Comparison of ENCODE assay signal across 8 mouse cellular contexts in the genomic region with DNA sequence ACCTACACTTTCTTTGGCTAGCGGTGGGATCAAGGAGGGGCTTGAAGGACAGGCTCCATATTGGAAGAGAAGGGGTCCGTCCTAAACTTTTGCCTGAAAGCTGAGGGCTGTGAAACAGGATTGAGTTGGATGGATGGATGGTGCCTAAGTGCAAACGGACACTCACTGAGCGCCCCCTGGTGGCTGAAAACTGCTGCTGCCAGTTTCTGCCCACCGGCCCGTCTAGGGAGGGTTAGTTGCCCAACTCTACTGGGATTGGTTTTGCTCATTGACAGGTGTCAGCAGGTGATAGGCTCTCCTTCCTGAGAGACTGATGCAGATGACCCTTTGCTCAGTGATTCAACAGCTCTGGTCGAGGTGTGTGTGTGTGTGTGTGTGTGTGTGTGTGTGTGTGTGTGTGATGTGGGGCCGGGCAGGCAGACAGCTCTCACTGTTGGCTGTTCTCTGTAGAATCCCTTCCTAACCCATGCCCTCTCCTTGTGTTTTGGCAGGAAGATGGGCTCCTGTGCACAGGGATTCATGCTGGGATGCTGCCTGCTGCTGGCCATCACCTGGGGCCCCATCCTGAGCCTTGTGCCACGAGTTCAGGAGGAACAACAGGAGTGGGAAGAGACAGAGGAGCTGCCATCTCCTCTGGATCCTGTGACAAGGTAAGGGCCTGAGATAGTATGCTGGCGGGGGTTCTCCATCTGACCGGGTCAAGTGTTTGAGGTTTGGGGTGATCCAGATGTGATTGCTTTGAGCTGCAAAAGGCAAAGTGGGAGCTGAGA. TPM values are rescaled to one million over a fixed set of nuclear protein-coding genes. Genes with fewer than 3 reads are reported as not detected.
A peak's percentile ranks its signal among the peaks of the same experiment; 100 is the strongest.
DNase-seq lines count a peak whose midpoint lies in the region; ATAC-seq and TF ChIP-seq lines count a peak whose summit lies in the region.

No protein-coding gene starts in this region.

- H3K27me3 ChIP-seq in midbrain, embryonic 10.5 days (ENCODE audit: low read depth, poor library complexity, severe bottlenecking) = peaks cover 21% of the 10 kb centered on the region
- peaks cover 14% of the 10 kb centered on the region; the same call in 1 of the 2 replicates for H3K27me3 ChIP-seq in midbrain, embryonic 13.5 days
- no peaks in the 10 kb centered on the region for H3K27me3 ChIP-seq in embryonic facial prominence, embryonic 12.5 days
- no peaks in the 10 kb centered on the region for H3K27me3 ChIP-seq in liver, embryonic 14.5 days (ENCODE audit: control insufficient read depth, insufficient read depth, low read length)

- TF ChIP-seq CTCF in liver, embryonic 14.5 days (IDR thresholded peaks at IDR 0.05; ENCODE audit: low read depth) = peak; percentile 91

- H3K27ac ChIP-seq in midbrain, embryonic 10.5 days (replicated peaks) = no peak overlapping the region
- H3K27ac ChIP-seq in midbrain, embryonic 13.5 days = no peak overlapping the region
- H3K27ac ChIP-seq in embryonic facial prominence, embryonic 12.5 days = no peak overlapping the region
- no peak overlapping the region for H3K27ac ChIP-seq in liver, embryonic 14.5 days

- H3K9ac ChIP-seq in midbrain, embryonic 13.5 days (replicated peaks) = no peak overlapping the region; the same call in 1 of the 2 replicates
- H3K9ac ChIP-seq in embryonic facial prominence, embryonic 12.5 days = no peak overlapping the region
- no peak overlapping the region for H3K9ac ChIP-seq in liver, embryonic 14.5 days (replicated peaks)

- no peak for TF ChIP-seq EP300 in liver, embryonic 14.5 days (IDR thresholded peaks at IDR 0.05; ENCODE audit: low read depth)

- H3K4me2 ChIP-seq in midbrain, embryonic 13.5 days (replicated peaks) = no peak overlapping the region
- H3K4me2 ChIP-seq in embryonic facial prominence, embryonic 12.5 days (replicated peaks) = no peak overlapping the region
- H3K4me2 ChIP-seq in liver, embryonic 14.5 days (ENCODE audit: low read depth) = no peak overlapping the region

- no peaks in the 10 kb centered on the region for H3K36me3 ChIP-seq in midbrain, embryonic 10.5 days
- no peaks in the 10 kb centered on the region for H3K36me3 ChIP-seq in midbrain, embryonic 13.5 days
- H3K36me3 ChIP-seq in embryonic facial prominence, embryonic 12.5 days = no peaks in the 10 kb centered on the region
- H3K36me3 ChIP-seq in liver, embryonic 14.5 days (replicated peaks; ENCODE audit: control insufficient read depth, insufficient read depth, low read depth) = no peaks in the 10 kb centered on the region

- no peaks in the 10 kb centered on the region for H3K9me3 ChIP-seq in midbrain, embryonic 10.5 days (replicated peaks)
- H3K9me3 ChIP-seq in midbrain, embryonic 13.5 days = no peaks in the 10 kb centered on the region
- no peaks in the 10 kb centered on the region for H3K9me3 ChIP-seq in embryonic facial prominence, embryonic 12.5 days
- H3K9me3 ChIP-seq in liver, embryonic 14.5 days (ENCODE audit: control insufficient read depth, low read length) = no peaks in the 10 kb centered on the region

- DNase-seq in midbrain, embryonic 10.5 days (ENCODE audit: low spot score) = peak; percentile 74
- DNase-seq in ZHBTc4 (ENCODE audit: low read depth, low spot score) = peak; percentile 72
- DNase-seq in induced T-regulatory cell, adult 2 months (ENCODE audit: low read depth) = peak; percentile 77
- peak in 1 of 3 experiments; percentile 17 for DNase-seq in liver, embryonic 14.5 days (ENCODE audit: low read depth in 3 of 3, low spot score in 3 of 3)
- DNase-seq in retina, embryonic 14.5 days (ENCODE audit: low spot score) = peak; percentile 81
- DNase-seq in yolk sac, embryonic 10.5 days (ENCODE audit: low spot score) = no peak

- H3K4me3 ChIP-seq in midbrain, embryonic 10.5 days = no peak overlapping the region
- no peak overlapping the region for H3K4me3 ChIP-seq in midbrain, embryonic 13.5 days (replicated peaks)
- H3K4me3 ChIP-seq in embryonic facial prominence, embryonic 12.5 days = no peak overlapping the region
- H3K4me3 ChIP-seq in liver, embryonic 14.5 days (ENCODE audit: insufficient read depth in 1 of 2, low read depth in 2 of 2, low read length in 2 of 2) = no peak overlapping the region

- no peak for ATAC-seq in midbrain, embryonic 13.5 days
- ATAC-seq in embryonic facial prominence, embryonic 12.5 days (ENCODE audit: insufficient number of reproducible peaks, insufficient read depth, low FRiP score, low TSS enrichment) = 0 out of 2 replicates have a peak, but pooled peaks have one; percentile 8
- ATAC-seq in liver, embryonic 14.5 days (ENCODE audit: insufficient read depth) = no peak

- peaks cover 19% of the 10 kb centered on the region for H3K4me1 ChIP-seq in midbrain, embryonic 10.5 days
- H3K4me1 ChIP-seq in midbrain, embryonic 13.5 days (replicated peaks) = peaks cover 25% of the 10 kb centered on the region
- peaks cover 20% of the 10 kb centered on the region for H3K4me1 ChIP-seq in embryonic facial prominence, embryonic 12.5 days
- H3K4me1 ChIP-seq in liver, embryonic 14.5 days (replicated peaks; ENCODE audit: control insufficient read depth in 2 of 2, insufficient read depth in 2 of 2, low read length in 1 of 2) = no peaks in the 10 kb centered on the region

- 34% methylated on average over 11 of the region's 11 CpGs for WGBS in midbrain, embryonic 10.5 days
- WGBS in midbrain, embryonic 13.5 days = 28% methylated on average over 10 of the region's 11 CpGs
- WGBS in embryonic facial prominence, embryonic 12.5 days = 26% methylated on average over 11 of the region's 11 CpGs
- WGBS in liver, embryonic 14.5 days (ENCODE audit: insufficient replicate concordance) = 24% methylated on average over 11 of the region's 11 CpGs

RNA-seq across cellular contexts. Expression of gene C1qtnf1, which starts 15.4 kb away (rescaled TPM):
- 2.0 and 2.9 TPM in 2 replicates for polyA plus RNA-seq in midbrain, embryonic 10.5 days (2016; fragmentation: Nextera tagmentation; extraction: Ambion mirVana)
- polyA plus RNA-seq in midbrain, embryonic 13.5 days (2015; fragmentation: Nextera tagmentation; extraction: Ambion mirVana) = 2.5 and 2.8 TPM in 2 replicates
- 5.7 and 6.7 TPM in 2 replicates for polyA plus RNA-seq in embryonic facial prominence, embryonic 12.5 days (2016; fragmentation: Nextera tagmentation; extraction: Ambion mirVana)
- polyA plus RNA-seq in liver, embryonic 14.5 days (2012; rRNA removed) = 0.93 and 1.1 TPM in 2 replicates
- polyA plus RNA-seq in liver, embryonic 14.5 days (2014; fragmentation: Nextera tagmentation; extraction: Ambion mirVana) = 0.90 and 1.4 TPM in 2 replicates

RNA-seq across cellular contexts. Expression of gene Cant1, which starts 24.5 kb away (rescaled TPM):
- polyA plus RNA-seq in midbrain, embryonic 10.5 days (2016; fragmentation: Nextera tagmentation; extraction: Ambion mirVana) = 22.8 and 23.3 TPM in 2 replicates
- 23.5 and 26.0 TPM in 2 replicates for polyA plus RNA-seq in midbrain, embryonic 13.5 days (2015; fragmentation: Nextera tagmentation; extraction: Ambion mirVana)
- 33.4 and 35.5 TPM in 2 replicates for polyA plus RNA-seq in embryonic facial prominence, embryonic 12.5 days (2016; fragmentation: Nextera tagmentation; extraction: Ambion mirVana)
- 7.8 and 8.3 TPM in 2 replicates for polyA plus RNA-seq in liver, embryonic 14.5 days (2012; rRNA removed)
- polyA plus RNA-seq in liver, embryonic 14.5 days (2014; fragmentation: Nextera tagmentation; extraction: Ambion mirVana) = 6.0 and 7.4 TPM in 2 replicates

RNA-seq across cellular contexts. Expression of gene Engase, which starts 33.2 kb away (rescaled TPM):
- polyA plus RNA-seq in midbrain, embryonic 10.5 days (2016; fragmentation: Nextera tagmentation; extraction: Ambion mirVana) = 7.3 and 8.6 TPM in 2 replicates
- 6.3 and 6.4 TPM in 2 replicates for polyA plus RNA-seq in midbrain, embryonic 13.5 days (2015; fragmentation: Nextera tagmentation; extraction: Ambion mirVana)
- 7.1 and 8.9 TPM in 2 replicates for polyA plus RNA-seq in embryonic facial prominence, embryonic 12.5 days (2016; fragmentation: Nextera tagmentation; extraction: Ambion mirVana)
- polyA plus RNA-seq in liver, embryonic 14.5 days (2012; rRNA removed) = 4.1 and 4.7 TPM in 2 replicates
- polyA plus RNA-seq in liver, embryonic 14.5 days (2014; fragmentation: Nextera tagmentation; extraction: Ambion mirVana) = 6.5 and 6.6 TPM in 2 replicates

RNA-seq across cellular contexts. Expression of gene Lgals3bp, which starts 41.5 kb away (rescaled TPM):
- 0.68 and 1.7 TPM in 2 replicates for polyA plus RNA-seq in midbrain, embryonic 10.5 days (2016; fragmentation: Nextera tagmentation; extraction: Ambion mirVana)
- 1.7 and 2.3 TPM in 2 replicates for polyA plus RNA-seq in midbrain, embryonic 13.5 days (2015; fragmentation: Nextera tagmentation; extraction: Ambion mirVana)
- polyA plus RNA-seq in embryonic facial prominence, embryonic 12.5 days (2016; fragmentation: Nextera tagmentation; extraction: Ambion mirVana) = 1.4 and 2.7 TPM in 2 replicates
- 36.6 and 43.8 TPM in 2 replicates for polyA plus RNA-seq in liver, embryonic 14.5 days (2012; rRNA removed)
- polyA plus RNA-seq in liver, embryonic 14.5 days (2014; fragmentation: Nextera tagmentation; extraction: Ambion mirVana) = 30.1 and 32.6 TPM in 2 replicates
